Mouse (Mus musculus): Measurements from ENCODE around the gene Klhl40.

Klhl40 gene

GRCm38 (mm10) chr9:121778066-121778624, 738 bp downstream of the Klhl40 start:
- DNase-seq (ENCODE audit: low spot score in 2 of 2), result no peak

GRCm38 (mm10) chr9:121784801-121785200, 7.4 kb downstream of the Klhl40 start:
- DNase-seq (ENCODE audit: low spot score in 2 of 2), result no peak

GRCm38 (mm10) chr9:121785261-121785660, 7.9 kb downstream of the Klhl40 start:
- no peak for DNase-seq (ENCODE audit: low spot score in 2 of 2)

- no peak for DNase-seq (ENCODE audit: low spot score in 2 of 2)
These were observed 9.0 kb downstream of the Klhl40 start for GRCm38 (mm10) chr9:121786359-121786758.

GRCm38 (mm10) chr9:121791206-121791605, 13.8 kb downstream of the Klhl40 start:
- no peak for DNase-seq (ENCODE audit: low spot score in 2 of 2)

- DNase-seq (ENCODE audit: low spot score in 2 of 2), result no peak
These were observed 14.5 kb downstream of the Klhl40 start, which contains the start of gene Hhatl for GRCm38 (mm10) chr9:121791757-121792521. Hhatl (minus strand) TSS chr9:121792507.

GRCm38 (mm10) chr9:121794972-121795539, 17.6 kb downstream of the Klhl40 start:
- no peak for DNase-seq (ENCODE audit: low spot score in 2 of 2)

GRCm38 (mm10) chr9:121797722-121798121, 20.3 kb downstream of the Klhl40 start:
- DNase-seq (ENCODE audit: low spot score in 2 of 2), result no peak

GRCm38 (mm10) chr9:121798887-121799520, 21.6 kb downstream of the Klhl40 start:
- DNase-seq (ENCODE audit: low spot score in 2 of 2), result no peak

GRCm38 (mm10) chr9:121802747-121803146, 25.3 kb downstream of the Klhl40 start:
- no peak for DNase-seq (ENCODE audit: low spot score in 2 of 2)

- DNase-seq (ENCODE audit: low spot score in 2 of 2), result no peak
These were observed 30.1 kb downstream of the Klhl40 start for GRCm38 (mm10) chr9:121807546-121807945.

GRCm38 (mm10) chr9:121807947-121808346, 30.5 kb downstream of the Klhl40 start:
- no peak for DNase-seq (ENCODE audit: low spot score in 2 of 2)

GRCm38 (mm10) chr9:121808511-121808910, 31.1 kb downstream of the Klhl40 start:
- DNase-seq (ENCODE audit: low spot score in 2 of 2), result no peak

GRCm38 (mm10) chr9:121810081-121810821, 32.8 kb downstream of the Klhl40 start:
- DNase-seq (ENCODE audit: low spot score in 2 of 2), result no peak

- DNase-seq (ENCODE audit: low spot score in 2 of 2), result no peak
These were observed 37.8 kb downstream of the Klhl40 start for GRCm38 (mm10) chr9:121815183-121815582.

- no peak for DNase-seq (ENCODE audit: low spot score in 2 of 2)
These were observed 41.8 kb downstream of the Klhl40 start for GRCm38 (mm10) chr9:121819073-121819770.

- DNase-seq (ENCODE audit: low spot score in 2 of 2), result no peak
These were observed 42.5 kb downstream of the Klhl40 start for GRCm38 (mm10) chr9:121819771-121820471.

- DNase-seq (ENCODE audit: low spot score in 2 of 2), result no peak
These were observed 43.4 kb downstream of the Klhl40 start for GRCm38 (mm10) chr9:121820765-121821164.

GRCm38 (mm10) chr9:121822585-121822991, 45.2 kb downstream of the Klhl40 start:
- no peak for DNase-seq (ENCODE audit: low spot score in 2 of 2)

- DNase-seq (ENCODE audit: low spot score in 2 of 2), result no peak
These were observed 45.6 kb downstream of the Klhl40 start for GRCm38 (mm10) chr9:121823051-121823450.

- DNase-seq (ENCODE audit: low spot score in 2 of 2), result no peak
These were observed 46.6 kb downstream of the Klhl40 start for GRCm38 (mm10) chr9:121823991-121824390.

Measured in natural killer cell, adult 2 months (primary cell).